Mouse (Mus musculus): ENCODE measurements around the gene Fahd1. TPM values are rescaled to one million over a fixed set of nuclear protein-coding genes. Genes with fewer than 3 reads are reported as not detected.

The Fahd1 gene
- polyA plus RNA-seq, 1 experiment from 2014 or later = 21.7 TPM

GRCm38 (mm10) chr17:24860076-24860475 lies 9.9 kb upstream of the Fahd1 start:
- Histone ChIP-seq H3K9ac (replicated peaks; ENCODE audit: low read length) (no peak overlapping the region), H3K27me3 (ENCODE audit: control insufficient read depth, insufficient read depth, low read length) (no peaks in the 10 kb centered on the region), H3K4me2 (ENCODE audit: low read depth, low read length) (no peak overlapping the region), H3K27ac (replicated peaks; ENCODE audit: low read depth, low read length) (no peak overlapping the region), H3K4me1 (ENCODE audit: control insufficient read depth, insufficient read depth, low read length) (no peaks in the 10 kb centered on the region), H3K9me3 (replicated peaks; ENCODE audit: control insufficient read depth, low read length) (no peaks in the 10 kb centered on the region), H3K36me3 (replicated peaks; ENCODE audit: control insufficient read depth, insufficient read depth, low read depth, low read length) (peaks cover 3% of the 10 kb centered on the region), H3K4me3 (ENCODE audit: low read depth, low read length) (no peak overlapping the region)
- no peak for DNase-seq (ENCODE audit: low spot score)
- no peak for ATAC-seq (replicated peaks; ENCODE audit: insufficient number of reproducible peaks, low FRiP score, low TSS enrichment, low read depth)
- WGBS = 92% methylated on average over 8 of the region's 8 CpGs

- H3K4me1 ChIP-seq (ENCODE audit: control insufficient read depth, insufficient read depth, low read length) = no peaks in the 10 kb centered on the region
- no peak for ATAC-seq (replicated peaks; ENCODE audit: insufficient number of reproducible peaks, low FRiP score, low TSS enrichment, low read depth)
- H3K4me3 ChIP-seq (ENCODE audit: low read depth, low read length) = no peak overlapping the region
- H3K9ac ChIP-seq (replicated peaks; ENCODE audit: low read length) = no peak overlapping the region
- no peaks in the 10 kb centered on the region for H3K27me3 ChIP-seq (ENCODE audit: control insufficient read depth, insufficient read depth, low read length)
- H3K9me3 ChIP-seq (replicated peaks; ENCODE audit: control insufficient read depth, low read length) = no peaks in the 10 kb centered on the region
- H3K27ac ChIP-seq (replicated peaks; ENCODE audit: low read depth, low read length) = no peak overlapping the region
- no peak for DNase-seq (ENCODE audit: low spot score)
- H3K36me3 ChIP-seq (replicated peaks; ENCODE audit: control insufficient read depth, insufficient read depth, low read depth, low read length) = peaks cover 3% of the 10 kb centered on the region
- 86% methylated on average over 6 of the region's 6 CpGs for WGBS
- no peak overlapping the region for H3K4me2 ChIP-seq (ENCODE audit: low read depth, low read length)
Measured at GRCm38 (mm10) chr17:24858967-24859366, 8.8 kb upstream of the Fahd1 start.

DNA sequence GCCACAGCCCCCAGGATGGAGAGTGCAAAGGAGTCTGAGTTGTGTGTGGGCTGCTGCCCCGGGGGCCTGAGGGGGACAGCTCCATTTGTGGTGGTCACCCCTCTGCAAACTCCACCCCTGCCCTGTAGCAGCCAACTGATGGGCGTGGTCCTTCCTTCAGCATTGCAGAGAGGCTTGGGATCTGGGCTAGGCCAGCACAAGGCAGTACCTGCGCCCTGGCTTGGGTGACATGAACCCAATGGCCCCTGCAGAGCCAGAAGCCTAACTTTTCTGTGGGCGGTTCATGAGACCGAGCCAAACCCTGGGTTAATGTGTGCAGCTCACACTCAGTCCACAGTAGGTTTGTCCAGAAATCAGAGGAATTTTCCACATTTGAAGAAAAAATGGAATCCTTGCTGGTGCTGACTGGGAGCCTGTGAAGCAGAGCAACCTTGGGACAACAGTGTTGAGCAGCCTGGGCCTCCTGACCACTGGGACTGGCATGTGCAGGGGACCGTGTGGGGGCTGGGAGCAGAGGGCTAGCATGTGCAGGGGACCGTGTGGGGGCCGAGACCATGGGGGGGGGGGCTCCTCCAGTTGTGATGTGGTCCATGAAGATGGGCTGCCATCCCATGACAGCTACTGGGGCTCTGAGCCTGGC lies 7.8 kb upstream of the Fahd1 start:
- Histone ChIP-seq H3K4me2 (ENCODE audit: low read depth, low read length) (no peak overlapping the region), H3K27ac (replicated peaks; ENCODE audit: low read depth, low read length) (no peak overlapping the region), H3K4me1 (ENCODE audit: control insufficient read depth, insufficient read depth, low read length) (no peaks in the 10 kb centered on the region), H3K27me3 (ENCODE audit: control insufficient read depth, insufficient read depth, low read length) (no peaks in the 10 kb centered on the region), H3K9me3 (replicated peaks; ENCODE audit: control insufficient read depth, low read length) (no peaks in the 10 kb centered on the region), H3K36me3 (replicated peaks; ENCODE audit: control insufficient read depth, insufficient read depth, low read depth, low read length) (peaks cover 3% of the 10 kb centered on the region), H3K4me3 (ENCODE audit: low read depth, low read length) (no peak overlapping the region), H3K9ac (replicated peaks; ENCODE audit: low read length) (no peak overlapping the region)
- DNase-seq (ENCODE audit: low spot score) = no peak
- WGBS = 86% methylated on average over 8 of the region's 8 CpGs
- ATAC-seq (replicated peaks; ENCODE audit: insufficient number of reproducible peaks, low FRiP score, low TSS enrichment, low read depth) = no peak

- no peak overlapping the region for H3K9ac ChIP-seq (replicated peaks; ENCODE audit: low read length)
- no peak overlapping the region for H3K27ac ChIP-seq (replicated peaks; ENCODE audit: low read depth, low read length)
- no peaks in the 10 kb centered on the region for H3K27me3 ChIP-seq (ENCODE audit: control insufficient read depth, insufficient read depth, low read length)
- ATAC-seq (replicated peaks; ENCODE audit: insufficient number of reproducible peaks, low FRiP score, low TSS enrichment, low read depth) (no peak), DNase-seq (ENCODE audit: low spot score) (no peak)
- H3K36me3 ChIP-seq (replicated peaks; ENCODE audit: control insufficient read depth, insufficient read depth, low read depth, low read length) = peaks cover 3% of the 10 kb centered on the region
- no peaks in the 10 kb centered on the region for H3K9me3 ChIP-seq (replicated peaks; ENCODE audit: control insufficient read depth, low read length)
- H3K4me2 ChIP-seq (ENCODE audit: low read depth, low read length) = no peak overlapping the region
- 88% methylated on average over 13 of the region's 13 CpGs for WGBS
- no peaks in the 10 kb centered on the region for H3K4me1 ChIP-seq (ENCODE audit: control insufficient read depth, insufficient read depth, low read length)
- no peak overlapping the region for H3K4me3 ChIP-seq (ENCODE audit: low read depth, low read length)
Measured at GRCm38 (mm10) chr17:24856589-24856988, 6.4 kb upstream of the Fahd1 start.

DNA sequence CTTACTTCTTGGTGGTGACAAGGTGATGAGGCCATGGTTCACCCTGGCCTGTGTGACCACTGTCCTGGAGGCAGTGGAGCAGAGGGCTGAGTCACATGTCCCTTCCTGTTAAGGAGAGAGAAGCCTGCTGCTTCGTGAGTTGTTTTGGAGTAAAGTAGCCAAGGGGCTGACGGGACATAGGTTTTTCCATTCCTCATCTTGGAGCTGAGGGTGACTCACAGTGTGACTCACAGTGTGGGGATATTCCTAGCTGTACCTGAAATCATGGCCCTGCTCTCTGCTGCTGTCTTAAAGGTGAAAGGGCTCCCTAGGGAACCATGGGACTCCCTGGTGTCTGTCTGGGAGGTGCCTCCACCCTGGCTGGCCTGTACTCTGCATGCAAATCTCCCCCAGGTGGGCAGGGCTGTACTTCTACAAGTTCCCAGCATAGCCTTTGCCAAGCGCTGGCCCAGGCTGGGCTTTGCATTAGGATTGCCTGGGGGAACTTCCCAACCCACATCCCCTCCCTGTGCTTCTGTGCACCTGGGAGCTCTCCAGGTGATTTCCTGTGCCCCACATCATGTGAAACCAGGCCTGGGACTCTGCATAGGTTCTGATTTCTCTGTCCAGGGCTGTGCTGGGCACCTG lies 5.8 kb upstream of the Fahd1 start:
- H3K9ac ChIP-seq (replicated peaks; ENCODE audit: low read length) = no peak overlapping the region; the same call in 1 of the 2 replicates
- H3K4me3 ChIP-seq (ENCODE audit: low read depth, low read length) = no peak overlapping the region
- no peak overlapping the region for H3K4me2 ChIP-seq (ENCODE audit: low read depth, low read length)
- no peaks in the 10 kb centered on the region; the same call in 1 of the 2 replicates for H3K27me3 ChIP-seq (ENCODE audit: control insufficient read depth, insufficient read depth, low read length)
- ATAC-seq (replicated peaks; ENCODE audit: insufficient number of reproducible peaks, low FRiP score, low TSS enrichment, low read depth) = no peak
- H3K36me3 ChIP-seq (replicated peaks; ENCODE audit: control insufficient read depth, insufficient read depth, low read depth, low read length) = no peaks in the 10 kb centered on the region; the same call in 1 of the 2 replicates
- H3K9me3 ChIP-seq (replicated peaks; ENCODE audit: control insufficient read depth, low read length) = no peaks in the 10 kb centered on the region
- 70% methylated on average over 3 of the region's 3 CpGs for WGBS
- H3K4me1 ChIP-seq (ENCODE audit: control insufficient read depth, insufficient read depth, low read length) = peaks cover 1% of the 10 kb centered on the region; the same call in 1 of the 2 replicates
- no peak for DNase-seq (ENCODE audit: low spot score)
- H3K27ac ChIP-seq (replicated peaks; ENCODE audit: low read depth, low read length) = no peak overlapping the region

DNA sequence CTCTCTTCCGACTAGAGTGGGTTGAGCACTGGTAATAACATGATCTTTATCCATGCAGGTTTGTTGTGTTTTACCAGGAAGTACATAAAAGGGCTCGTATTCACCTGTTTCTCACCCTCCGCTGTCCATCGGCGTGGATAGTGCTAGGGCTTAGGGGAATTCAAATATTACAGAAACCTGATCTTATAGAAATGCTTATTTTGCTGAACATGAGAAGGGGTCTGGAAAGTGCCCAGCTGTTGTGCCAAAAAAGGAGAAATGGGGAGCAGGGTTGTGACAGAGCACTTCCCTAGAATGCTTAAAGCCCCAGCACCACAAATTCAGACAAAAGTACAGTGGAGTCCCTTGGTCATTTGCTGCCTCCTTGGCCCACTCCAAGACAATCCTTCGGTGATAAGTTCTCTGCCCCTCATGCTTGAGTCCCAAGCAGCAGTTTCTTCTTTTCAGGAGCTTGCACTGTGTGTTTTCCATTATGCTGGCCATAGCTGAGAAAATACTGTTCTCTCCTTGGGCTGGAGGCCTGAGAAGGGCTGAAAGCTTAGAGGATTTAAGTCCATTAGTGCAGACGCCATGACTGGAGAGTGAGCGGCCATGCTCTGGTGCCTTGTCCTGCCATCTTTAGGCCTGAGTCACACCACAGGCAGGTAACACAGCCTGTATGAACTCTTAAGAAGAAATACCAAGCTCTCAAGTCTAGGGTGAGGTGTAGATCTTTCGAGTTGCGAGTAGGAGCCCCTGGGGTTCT lies 1.4 kb upstream of the Fahd1 start:
- H3K9ac ChIP-seq (replicated peaks; ENCODE audit: low read length) = no peak overlapping the region
- peaks cover 3% of the 10 kb centered on the region; the same call in 1 of the 2 replicates for H3K4me1 ChIP-seq (ENCODE audit: control insufficient read depth, insufficient read depth, low read length)
- DNase-seq (ENCODE audit: low spot score) = no peak
- H3K4me3 ChIP-seq (ENCODE audit: low read depth, low read length) = peak overlapping the region; percentile 80
- 81% methylated on average over 10 of the region's 10 CpGs for WGBS
- no peak overlapping the region for H3K27ac ChIP-seq (replicated peaks; ENCODE audit: low read depth, low read length)
- no peaks in the 10 kb centered on the region for H3K36me3 ChIP-seq (replicated peaks; ENCODE audit: control insufficient read depth, insufficient read depth, low read depth, low read length)
- no peaks in the 10 kb centered on the region for H3K9me3 ChIP-seq (replicated peaks; ENCODE audit: control insufficient read depth, low read length)
- H3K27me3 ChIP-seq (ENCODE audit: control insufficient read depth, insufficient read depth, low read length) = no peaks in the 10 kb centered on the region; the same call in 1 of the 2 replicates
- peak overlapping the region; percentile 94; the same call in 1 of the 2 replicates for H3K4me2 ChIP-seq (ENCODE audit: low read depth, low read length)
- no peak for ATAC-seq (replicated peaks; ENCODE audit: insufficient number of reproducible peaks, low FRiP score, low TSS enrichment, low read depth)

- H3K27me3 ChIP-seq (ENCODE audit: control insufficient read depth, insufficient read depth, low read length) = no peaks in the 10 kb centered on the region; the same call in 1 of the 2 replicates
- H3K4me1 ChIP-seq (ENCODE audit: control insufficient read depth, insufficient read depth, low read length) = peaks cover 3% of the 10 kb centered on the region; the same call in 1 of the 2 replicates
- peak overlapping the region; percentile 80 for H3K4me3 ChIP-seq (ENCODE audit: low read depth, low read length)
- peak overlapping the region; percentile 57 for H3K9ac ChIP-seq (replicated peaks; ENCODE audit: low read length)
- no peak for ATAC-seq (replicated peaks; ENCODE audit: insufficient number of reproducible peaks, low FRiP score, low TSS enrichment, low read depth)
- no peaks in the 10 kb centered on the region for H3K36me3 ChIP-seq (replicated peaks; ENCODE audit: control insufficient read depth, insufficient read depth, low read depth, low read length)
- no peaks in the 10 kb centered on the region for H3K9me3 ChIP-seq (replicated peaks; ENCODE audit: control insufficient read depth, low read length)
- no peak overlapping the region for H3K27ac ChIP-seq (replicated peaks; ENCODE audit: low read depth, low read length)
- DNase-seq (ENCODE audit: low spot score) = peak; percentile 3
- 1% methylated on average over 20 of the region's 20 CpGs for WGBS
- H3K4me2 ChIP-seq (ENCODE audit: low read depth, low read length) = peak overlapping the region; percentile 94
Measured at GRCm38 (mm10) chr17:24850773-24851127, 586 bp upstream of the Fahd1 start.

DNA sequence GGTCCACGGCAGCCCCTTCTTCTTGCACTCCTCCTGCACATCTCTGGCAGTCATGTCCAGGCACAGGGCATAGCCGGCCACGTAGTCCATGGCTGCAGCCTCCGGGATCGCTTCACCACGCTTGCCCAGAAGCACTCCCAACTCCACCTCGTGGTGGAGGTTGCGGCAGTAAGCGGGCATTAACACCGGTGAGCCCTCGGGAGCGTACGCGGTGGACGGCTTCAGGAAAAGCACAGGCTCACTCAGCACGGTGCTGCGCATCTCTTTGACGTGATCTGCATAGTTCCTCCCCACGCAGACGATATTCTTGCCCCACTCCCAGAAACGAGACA lies 465 bp downstream of the Fahd1 start:
- no peaks in the 10 kb centered on the region for H3K36me3 ChIP-seq (replicated peaks; ENCODE audit: control insufficient read depth, insufficient read depth, low read depth, low read length)
- DNase-seq (ENCODE audit: low spot score) (peak; percentile 65), ATAC-seq (replicated peaks; ENCODE audit: insufficient number of reproducible peaks, low FRiP score, low TSS enrichment, low read depth) (peak; percentile 51; the same call in 1 of the 2 replicates)
- no peaks in the 10 kb centered on the region; the same call in 1 of the 2 replicates for H3K27me3 ChIP-seq (ENCODE audit: control insufficient read depth, insufficient read depth, low read length)
- H3K9ac ChIP-seq (replicated peaks; ENCODE audit: low read length) = peak overlapping the region; percentile 69
- peak overlapping the region; percentile 80 for H3K4me3 ChIP-seq (ENCODE audit: low read depth, low read length)
- H3K4me2 ChIP-seq (ENCODE audit: low read depth, low read length) = peak overlapping the region; percentile 77
- peaks cover 3% of the 10 kb centered on the region; the same call in 1 of the 2 replicates for H3K4me1 ChIP-seq (ENCODE audit: control insufficient read depth, insufficient read depth, low read length)
- no peaks in the 10 kb centered on the region for H3K9me3 ChIP-seq (replicated peaks; ENCODE audit: control insufficient read depth, low read length)
- under 1% methylated on average over 21 of the region's 21 CpGs for WGBS
- peak overlapping the region; percentile 72 for H3K27ac ChIP-seq (replicated peaks; ENCODE audit: low read depth, low read length)

Measured in embryonic facial prominence, embryonic 11.5 days (tissue).